8 mouse cellular contexts compared by ENCODE assay signal in the genomic region with DNA sequence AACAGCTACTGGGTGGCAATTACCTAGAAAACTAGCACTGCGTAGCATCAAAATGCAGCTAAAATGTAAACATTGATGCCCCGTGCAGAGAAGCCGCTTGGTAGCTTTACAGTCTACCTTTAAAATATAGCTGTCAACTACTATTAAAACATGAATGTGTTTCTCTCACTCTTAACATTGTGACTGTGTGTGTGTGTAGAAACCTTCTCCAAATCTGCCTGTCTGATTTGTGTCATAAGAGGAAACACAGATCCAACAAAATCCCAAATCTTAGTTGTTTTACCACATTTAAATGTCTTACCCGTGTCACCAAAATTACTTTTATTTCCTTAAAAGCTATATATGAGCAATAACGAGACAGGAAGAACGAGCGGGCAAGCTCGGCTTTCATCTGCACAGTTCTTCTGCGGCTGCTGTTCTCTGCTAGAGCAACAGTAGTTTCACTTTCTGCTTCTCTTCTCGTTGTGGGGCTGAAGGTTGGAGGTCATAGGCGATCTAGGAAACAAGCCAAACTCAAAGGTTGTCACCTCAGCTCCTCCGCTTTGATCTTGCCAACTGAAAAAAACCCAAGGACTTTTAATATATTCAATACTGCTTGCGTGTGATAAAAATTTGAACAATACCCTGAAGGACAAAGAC. TPM values are rescaled to one million over a fixed set of nuclear protein-coding genes. Genes with fewer than 3 reads are reported as not detected.
DNase-seq lines count a peak whose midpoint lies in the region; ATAC-seq and TF ChIP-seq lines count a peak whose summit lies in the region.
"Had no signal": no experiment of that assay in that cellular context is flagged by ENCODE, and none has a peak within 500 bp of the region (broad histone marks: within the 10 kb centered on the region; RNA-seq: fewer than 3 reads in every experiment).

No protein-coding gene starts in this region.

- no peaks in the 10 kb centered on the region for H3K27me3 ChIP-seq in C2C12 (ENCODE audit: control insufficient read depth, insufficient read depth, insufficient read length)
- H3K27me3 ChIP-seq: embryonic facial prominence, embryonic 12.5 days had no signal

- peak; percentile 64 for ATAC-seq in granulocyte monocyte progenitor cell, adult 5-6 weeks (replicated peaks; ENCODE audit: poor library complexity, severe bottlenecking)
- 0 out of 2 replicates have a peak, but pooled peaks have one; percentile 40 for ATAC-seq in megakaryocyte-erythroid progenitor cell, adult 5-6 weeks (replicated peaks; ENCODE audit: low FRiP score, low TSS enrichment, poor library complexity, severe bottlenecking)
- ATAC-seq in frontal cortex, adult (ENCODE audit: low TSS enrichment): no peak

- H3K79me3 ChIP-seq in C2C12 (ENCODE audit: low read depth): no peaks in the 10 kb centered on the region

- no peaks in the 10 kb centered on the region for H3K36me3 ChIP-seq in C2C12 (ENCODE audit: control insufficient read depth, insufficient read depth)
- H3K36me3 ChIP-seq: embryonic facial prominence, embryonic 12.5 days had no signal

- H3K79me2 ChIP-seq in C2C12 (ENCODE audit: control insufficient read depth, insufficient read depth): no peaks in the 10 kb centered on the region

- DNase-seq in 416B (ENCODE audit: low read depth): peak; percentile 69
- peak; percentile 69 to 70 for DNase-seq in kidney, postnatal 36 days
- peak; percentile 79 for DNase-seq in thymus, postnatal 0 days (ENCODE audit: low spot score)

- peak overlapping the region; percentile 24 for H3K4me3 ChIP-seq in C2C12 (ENCODE audit: insufficient read depth, poor library complexity, severe bottlenecking)
- H3K4me3 ChIP-seq: embryonic facial prominence, embryonic 12.5 days had no signal

- TF ChIP-seq CTCF in C2C12 (IDR thresholded peaks at IDR 0.05; ENCODE audit: control insufficient read depth, insufficient read depth, insufficient read length): no peak

- H3ac ChIP-seq in C2C12 (ENCODE audit: control insufficient read depth, insufficient read length, low read depth): peak overlapping the region; percentile 24

TF ChIP-seq in C2C12, 6 proteins besides CTCF, POLR2A, EP300 and RAD21:
- TF ChIP-seq MYOG (IDR thresholded peaks at IDR 0.05; ENCODE audit: control insufficient read depth, extremely low read depth, insufficient read length): no peak
- TF ChIP-seq FOSL1 (IDR thresholded peaks at IDR 0.05; ENCODE audit: insufficient read depth, low read length, poor library complexity, severe bottlenecking): no peak
- TF ChIP-seq MAX (IDR thresholded peaks at IDR 0.05): no peak

RNA-seq across cellular contexts. Expression of a gene that starts 2.1 kb away (rescaled TPM):
- polyA plus RNA-seq in C2C12 (2012; fragmentation: generic; extraction: Trizol): 2.3 TPM
- not detected in 2 replicates for total RNA-seq in granulocyte monocyte progenitor cell, adult 5-6 weeks (2014; fragmentation: Nextera tagmentation)
- 0.05 TPM in 1 of 2 replicates, not detected in the other for total RNA-seq in granulocyte monocyte progenitor cell, adult 5-6 weeks (2017)
- total RNA-seq in megakaryocyte-erythroid progenitor cell, adult 5-6 weeks (2014; fragmentation: Nextera tagmentation): 1.5 and 7.1 TPM in 2 replicates
- total RNA-seq in megakaryocyte-erythroid progenitor cell, adult 5-6 weeks (2017): 0.99 and 2.4 TPM in 2 replicates
- polyA plus RNA-seq in thymus, postnatal 0 days (2015; fragmentation: Nextera tagmentation; extraction: Ambion mirVana): 8.5 and 12.1 TPM in 2 replicates
